Mouse (Mus musculus): ENCODE data around the gene Lnx2. TPM values are rescaled to one million over a fixed set of nuclear protein-coding genes. Genes with fewer than 3 reads are reported as not detected.

Lnx2 gene
- polyA plus RNA-seq, 1 experiment from 2014 or later = 4.7 TPM

- no peaks in the 10 kb centered on the region for H3K9me3 ChIP-seq
- H3K36me3 ChIP-seq = peaks cover 17% of the 10 kb centered on the region
- H3K27ac ChIP-seq = no peak overlapping the region
- no peak overlapping the region for H3K9ac ChIP-seq
- no peaks in the 10 kb centered on the region for H3K4me1 ChIP-seq (replicated peaks)
- 90% methylated on average over 4 of the region's 4 CpGs for WGBS
- ATAC-seq (ENCODE audit: low FRiP score) = no peak
- H3K27me3 ChIP-seq = no peaks in the 10 kb centered on the region
- no peak overlapping the region for H3K4me3 ChIP-seq
- no peak overlapping the region for H3K4me2 ChIP-seq
Measured at GRCm38 (mm10) chr5:147096586-147096985, 20.2 kb upstream of the Lnx2 start.

DNA sequence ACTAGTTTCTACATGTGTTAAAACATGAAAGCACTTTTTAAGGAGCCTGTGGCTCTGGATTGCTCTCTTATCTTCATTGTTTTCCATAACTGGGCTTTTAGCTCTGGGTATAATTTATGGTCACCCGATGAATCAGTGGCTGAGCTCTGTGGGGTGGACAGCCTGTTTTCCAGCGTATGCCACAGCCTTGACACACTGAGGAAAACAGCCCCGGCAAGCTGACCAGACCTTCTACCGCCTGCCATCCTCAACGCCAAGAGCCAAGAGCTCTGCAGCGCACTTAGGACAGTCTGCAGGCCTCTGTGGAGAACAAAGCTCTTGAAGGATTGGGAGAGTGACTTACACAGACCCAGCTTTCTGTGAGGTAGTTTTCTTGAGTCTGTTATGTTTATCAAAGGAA, 17.9 kb upstream of the Lnx2 start:
- Histone ChIP-seq H3K27me3 (no peaks in the 10 kb centered on the region), H3K36me3 (peaks cover 12% of the 10 kb centered on the region), H3K4me3 (no peak overlapping the region), H3K4me1 (replicated peaks) (0 out of 2 replicates have a peak, but pooled peaks cover 4% of the 10 kb centered on the region), H3K4me2 (no peak overlapping the region), H3K9ac (no peak overlapping the region), H3K27ac (no peak overlapping the region), H3K9me3 (no peaks in the 10 kb centered on the region)
- no peak for ATAC-seq (ENCODE audit: low FRiP score)
- WGBS = 94% methylated on average over 6 of the region's 6 CpGs

- Histone ChIP-seq H3K27me3 (no peaks in the 10 kb centered on the region), H3K4me1 (replicated peaks) (0 out of 2 replicates have a peak, but pooled peaks cover 4% of the 10 kb centered on the region), H3K36me3 (peaks cover 16% of the 10 kb centered on the region), H3K27ac (no peak overlapping the region), H3K4me2 (no peak overlapping the region), H3K9me3 (no peaks in the 10 kb centered on the region), H3K4me3 (no peak overlapping the region), H3K9ac (no peak overlapping the region)
- no peak for ATAC-seq (ENCODE audit: low FRiP score)
- WGBS = 96% methylated on average over 7 of the region's 7 CpGs
Measured at GRCm38 (mm10) chr5:147092448-147092847, 16.1 kb upstream of the Lnx2 start.

DNA sequence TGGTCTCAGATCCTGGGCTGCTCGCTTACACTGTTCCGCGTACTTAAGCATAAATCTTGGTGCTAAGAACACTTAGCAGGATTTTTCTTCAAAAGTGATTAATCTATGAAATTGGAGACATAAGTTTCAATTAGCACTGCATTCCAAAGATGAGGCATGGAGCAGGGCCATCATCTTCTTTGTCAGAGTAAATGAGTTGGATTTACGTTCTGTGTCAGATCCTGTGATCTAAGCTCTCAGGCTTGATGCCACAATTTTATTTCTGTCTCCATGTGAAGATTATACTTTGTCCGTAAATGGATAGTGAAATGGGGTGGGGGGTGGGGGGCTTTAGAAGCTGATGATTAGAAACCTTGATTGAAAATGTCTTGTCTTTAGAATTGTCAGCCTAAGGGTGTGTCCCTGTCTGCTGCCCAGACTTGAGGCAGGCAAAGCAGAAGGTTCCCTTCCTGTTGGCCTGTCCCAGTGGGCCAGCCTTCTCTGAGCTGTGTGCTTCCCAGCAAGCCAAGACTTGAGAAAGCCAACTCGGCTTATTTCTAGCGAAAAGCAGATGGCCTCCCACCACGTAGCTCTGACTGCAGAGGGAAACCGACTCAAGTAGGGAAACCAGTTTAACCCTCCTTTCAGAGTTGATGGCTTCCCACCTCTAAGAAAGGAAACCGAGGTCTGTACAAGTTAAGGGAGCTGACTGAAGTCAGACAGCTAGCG, 14.0 kb upstream of the Lnx2 start:
- Histone ChIP-seq H3K9me3 (no peaks in the 10 kb centered on the region), H3K27me3 (no peaks in the 10 kb centered on the region), H3K36me3 (peaks cover 14% of the 10 kb centered on the region), H3K4me3 (no peak overlapping the region), H3K4me1 (replicated peaks) (0 out of 2 replicates have a peak, but pooled peaks cover 6% of the 10 kb centered on the region), H3K27ac (no peak overlapping the region), H3K4me2 (no peak overlapping the region), H3K9ac (no peak overlapping the region)
- WGBS = 84% methylated on average over 11 of the region's 11 CpGs
- no peak for ATAC-seq (ENCODE audit: low FRiP score)

GRCm38 (mm10) chr5:147089836-147090235, 13.4 kb upstream of the Lnx2 start:
- ATAC-seq (ENCODE audit: low FRiP score) = no peak
- WGBS = 81% methylated on average over 3 of the region's 3 CpGs
- Histone ChIP-seq H3K9ac (no peak overlapping the region), H3K9me3 (no peaks in the 10 kb centered on the region), H3K4me3 (no peak overlapping the region), H3K27me3 (no peaks in the 10 kb centered on the region), H3K27ac (no peak overlapping the region), H3K4me1 (replicated peaks) (0 out of 2 replicates have a peak, but pooled peaks cover 9% of the 10 kb centered on the region), H3K4me2 (no peak overlapping the region), H3K36me3 (peaks cover 12% of the 10 kb centered on the region)

DNA sequence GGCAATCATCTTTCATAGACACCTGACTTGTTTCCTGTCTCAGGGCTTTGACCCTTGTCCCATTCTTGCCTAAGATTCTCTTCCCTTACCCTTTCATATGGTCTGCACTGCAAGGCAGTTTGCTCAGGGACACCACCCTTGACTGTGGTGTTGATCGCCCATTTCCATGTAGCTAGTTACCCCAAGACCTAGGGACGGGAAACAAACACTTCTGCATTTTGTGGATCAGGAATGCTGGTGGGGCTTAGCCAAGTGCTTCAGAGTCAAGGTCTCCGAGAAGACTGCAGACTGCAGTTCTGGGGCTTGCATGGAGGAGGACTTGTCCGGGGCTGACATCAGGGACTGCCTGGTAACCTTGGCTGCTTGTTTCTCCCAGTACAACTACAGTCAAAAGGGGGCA, 10.4 kb upstream of the Lnx2 start:
- H3K36me3 ChIP-seq = peaks cover 10% of the 10 kb centered on the region
- 0 out of 2 replicates have a peak, but pooled peaks cover 9% of the 10 kb centered on the region for H3K4me1 ChIP-seq (replicated peaks)
- no peak overlapping the region for H3K27ac ChIP-seq
- no peaks in the 10 kb centered on the region for H3K9me3 ChIP-seq
- H3K4me3 ChIP-seq = no peak overlapping the region
- WGBS = 97% methylated on average over 4 of the region's 4 CpGs
- no peaks in the 10 kb centered on the region for H3K27me3 ChIP-seq
- H3K9ac ChIP-seq = no peak overlapping the region
- ATAC-seq (ENCODE audit: low FRiP score) = no peak
- H3K4me2 ChIP-seq = no peak overlapping the region

GRCm38 (mm10) chr5:147085201-147085894, 9.0 kb upstream of the Lnx2 start:
- Histone ChIP-seq H3K4me1 (replicated peaks) (0 out of 2 replicates have a peak, but pooled peaks cover 12% of the 10 kb centered on the region), H3K9me3 (no peaks in the 10 kb centered on the region), H3K9ac (no peak overlapping the region), H3K36me3 (peaks cover 10% of the 10 kb centered on the region), H3K27ac (no peak overlapping the region), H3K4me2 (no peak overlapping the region), H3K27me3 (no peaks in the 10 kb centered on the region), H3K4me3 (no peak overlapping the region)
- no peak for ATAC-seq (ENCODE audit: low FRiP score)
- 91% methylated on average over 9 of the region's 9 CpGs for WGBS

DNA sequence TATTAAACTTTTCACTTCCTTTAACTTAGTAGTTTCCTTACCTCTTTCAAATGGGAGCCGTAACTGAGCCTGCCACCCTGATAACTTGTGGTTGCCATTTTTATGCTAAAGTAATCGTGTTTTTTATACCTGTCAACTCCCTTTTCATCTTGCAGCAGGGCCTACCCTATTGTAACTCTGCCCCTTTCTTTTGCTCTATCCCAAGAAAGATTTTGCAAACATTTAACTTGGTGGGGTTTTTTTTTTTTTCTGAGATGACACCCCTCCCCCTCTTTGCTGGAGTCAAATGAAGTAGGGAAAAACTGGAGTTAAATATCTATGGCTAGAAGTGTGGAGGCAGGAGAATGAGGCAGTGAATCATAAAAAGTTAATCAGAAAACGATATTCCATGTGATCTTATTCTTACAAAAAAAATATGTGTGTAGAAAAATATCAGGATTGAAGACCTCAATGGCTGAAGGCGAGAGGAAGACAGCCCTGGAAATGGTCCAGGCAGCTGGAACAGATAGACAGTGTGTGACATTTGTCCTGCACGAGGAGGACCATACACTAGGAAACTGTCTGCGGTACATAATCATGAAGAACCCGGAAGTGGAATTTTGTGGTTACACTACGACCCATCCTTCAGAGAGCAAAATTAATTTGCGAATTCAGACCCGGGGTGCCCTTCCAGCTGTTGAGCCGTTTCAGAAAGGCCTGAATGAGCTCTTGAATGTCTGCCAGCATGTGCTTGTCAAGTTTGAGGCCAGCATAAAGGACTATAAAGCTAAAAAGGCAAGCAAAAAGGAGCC, 1.9 kb upstream of the Lnx2 start:
- Histone ChIP-seq H3K27me3 (peaks cover 17% of the 10 kb centered on the region; the same call in 1 of the 2 replicates), H3K4me1 (replicated peaks) (peaks cover 24% of the 10 kb centered on the region), H3K36me3 (no peaks in the 10 kb centered on the region), H3K9me3 (no peaks in the 10 kb centered on the region), H3K9ac (peak overlapping the region; percentile 87), H3K27ac (no peak overlapping the region), H3K4me3 (peak overlapping the region; percentile 75), H3K4me2 (peak overlapping the region; percentile 85)
- no peak for ATAC-seq (ENCODE audit: low FRiP score)
- 49% methylated on average over 11 of the region's 11 CpGs for WGBS

GRCm38 (mm10) chr5:147077305-147078034, 1.1 kb upstream of the Lnx2 start:
- Histone ChIP-seq H3K36me3 (no peaks in the 10 kb centered on the region), H3K9ac (peak overlapping the region; percentile 87), H3K27me3 (peaks cover 17% of the 10 kb centered on the region; the same call in 1 of the 2 replicates), H3K9me3 (no peaks in the 10 kb centered on the region), H3K4me3 (peak overlapping the region; percentile 75), H3K4me2 (peak overlapping the region; percentile 85), H3K4me1 (replicated peaks) (peaks cover 24% of the 10 kb centered on the region), H3K27ac (peak overlapping the region; percentile 92)
- ATAC-seq (ENCODE audit: low FRiP score) = peak; percentile 65
- WGBS = 0% methylated on average over 57 of the region's 57 CpGs

- peak within 1 kb of the TSS; percentile 87 for H3K9ac ChIP-seq
- peak within 1 kb of the TSS; percentile 92 for H3K27ac ChIP-seq
- peak within 1 kb of the TSS; percentile 85 for H3K4me2 ChIP-seq
- H3K4me1 ChIP-seq (replicated peaks) = peaks cover 24% of the 10 kb centered on the region
- ATAC-seq (ENCODE audit: low FRiP score) = no peak
- peaks cover 17% of the 10 kb centered on the region; the same call in 1 of the 2 replicates for H3K27me3 ChIP-seq
- peak within 1 kb of the TSS; percentile 75 for H3K4me3 ChIP-seq
- no peaks in the 10 kb centered on the region for H3K36me3 ChIP-seq
- under 1% methylated on average over 16 of the region's 17 CpGs for WGBS
- H3K9me3 ChIP-seq = no peaks in the 10 kb centered on the region
Measured at GRCm38 (mm10) chr5:147076799-147077165, 396 bp upstream of the Lnx2 start, which contains the start of gene Polr1d. Gene Polr1d, plus strand, starts transcription at chr5:147077050.

DNA sequence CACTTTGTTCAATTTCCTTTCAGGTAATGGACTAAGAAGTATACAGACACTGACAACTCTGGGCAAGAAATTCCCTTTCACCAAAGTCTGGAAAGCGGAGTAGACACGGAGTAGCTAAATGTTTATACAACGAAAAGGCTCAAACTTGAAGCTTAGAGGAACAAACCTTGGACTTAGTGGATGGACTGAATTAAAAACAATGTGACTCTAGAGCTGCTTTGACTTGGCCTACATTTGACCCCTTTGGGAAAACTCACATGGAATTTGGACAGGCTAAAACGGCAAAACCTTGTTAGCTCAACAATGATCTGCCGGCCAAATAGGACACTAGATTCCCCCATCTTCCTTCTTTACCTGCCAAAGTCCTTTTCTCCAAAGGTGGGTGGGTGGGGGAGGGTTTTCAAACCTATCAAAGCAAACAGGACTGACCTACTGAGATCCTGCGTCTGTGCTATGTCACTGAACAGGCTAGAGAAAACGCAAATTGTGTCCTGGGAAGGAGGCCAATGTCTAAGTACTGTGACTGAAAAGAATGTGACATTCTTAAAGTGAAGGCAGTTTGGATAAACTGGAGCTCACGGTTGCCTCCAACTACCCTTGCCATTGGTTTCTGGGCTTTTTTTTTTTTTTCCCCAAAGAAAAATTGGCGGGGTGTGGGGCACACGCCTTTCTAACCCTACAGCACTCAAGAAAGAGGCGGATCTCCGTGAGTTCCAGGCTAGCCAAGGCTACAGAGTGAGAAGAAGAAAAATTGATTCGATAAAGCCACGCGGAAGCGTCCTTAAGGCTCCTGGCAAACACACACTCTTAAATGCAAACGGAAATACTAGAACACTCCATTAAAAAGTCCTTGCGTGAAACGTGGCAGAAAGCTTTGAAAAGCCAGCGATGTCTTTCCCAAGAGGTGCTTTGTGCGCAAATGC, 1.0 kb downstream of the Lnx2 start:
- peak overlapping the region; percentile 75 for H3K4me3 ChIP-seq
- peak overlapping the region; percentile 85 for H3K4me2 ChIP-seq
- peak overlapping the region; percentile 81 for H3K9ac ChIP-seq
- WGBS = 17% methylated on average over 21 of the region's 21 CpGs
- no peaks in the 10 kb centered on the region for H3K36me3 ChIP-seq
- H3K4me1 ChIP-seq (replicated peaks) = peaks cover 21% of the 10 kb centered on the region
- H3K27me3 ChIP-seq = peaks cover 17% of the 10 kb centered on the region; the same call in 1 of the 2 replicates
- no peak for ATAC-seq (ENCODE audit: low FRiP score)
- H3K9me3 ChIP-seq = no peaks in the 10 kb centered on the region
- peak overlapping the region; percentile 76; the same call in 1 of the 2 replicates for H3K27ac ChIP-seq
